Mouse (Mus musculus) heart, adult 18-20 months (tissue): Measurements from ENCODE around the gene Zhx3. TPM values are rescaled to one million over a fixed set of nuclear protein-coding genes. Genes with fewer than 3 reads are reported as not detected.

Experiments
- DNase-seq, 2 experiments: peaks; one replicate each; pipeline ENCODE4 v3.0.0; 2021 to 2022; ENCODE audit warnings: mixed read lengths in 1 of 2
- total RNA-seq, 2 experiments: library from RNA; stranded (reverse); gene quantifications; 2 replicates each; pipeline ENCODE4 v1.2.3; 2021

The Zhx3 gene
- total RNA-seq, 2 experiments from 2014 or later, result 34.5 to 39.3 TPM

- peak; percentile 81 to 91 for DNase-seq
Observed at GRCm38 (mm10) chr2:160883912-160884311, 11.1 kb upstream of the Zhx3 start.

GRCm38 (mm10) chr2:160882436-160882835, 9.6 kb upstream of the Zhx3 start:
- peak; percentile 38 to 48 for DNase-seq

- peak in 1 of 2 experiments; percentile 48 for DNase-seq
Observed at GRCm38 (mm10) chr2:160881462-160882101, 8.8 kb upstream of the Zhx3 start.

GRCm38 (mm10) chr2:160880453-160881195, 7.8 kb upstream of the Zhx3 start, which contains the start of gene Lpin3:
Gene Lpin3 (plus strand): TSS chr2:160880670.
- DNase-seq, result peak; percentile 84 to 91

DNA sequence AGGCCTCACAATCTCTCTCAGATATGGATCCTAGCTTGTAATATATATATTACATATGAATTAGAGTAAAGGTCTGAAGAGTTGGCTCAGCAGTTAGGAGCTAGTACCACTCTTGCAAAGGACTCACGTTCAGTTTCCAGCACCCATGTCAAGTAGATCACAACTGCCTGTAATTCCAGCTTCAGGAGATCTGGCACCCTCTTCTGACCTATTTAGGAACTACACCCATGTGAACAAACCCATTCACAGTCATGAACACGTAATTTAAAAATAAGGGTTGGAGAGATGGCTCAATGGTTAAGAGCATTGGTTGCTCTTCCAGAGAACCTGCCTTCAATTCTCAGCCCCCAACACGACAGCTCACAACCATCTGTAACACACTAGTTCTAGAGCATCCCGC, 3.3 kb upstream of the Zhx3 start:
- no peak for DNase-seq

GRCm38 (mm10) chr2:160874231-160874877, 1.6 kb upstream of the Zhx3 start:
- DNase-seq, result peak in 1 of 2 experiments; percentile 67

- DNase-seq, result peak; percentile 78 to 83
Observed at GRCm38 (mm10) chr2:160872395-160872794, 403 bp downstream of the Zhx3 start.

GRCm38 (mm10) chr2:160871310-160871709, 1.5 kb downstream of the Zhx3 start:
- no peak for DNase-seq

GRCm38 (mm10) chr2:160869446-160869845, 3.4 kb downstream of the Zhx3 start:
- DNase-seq, result no peak

DNA sequence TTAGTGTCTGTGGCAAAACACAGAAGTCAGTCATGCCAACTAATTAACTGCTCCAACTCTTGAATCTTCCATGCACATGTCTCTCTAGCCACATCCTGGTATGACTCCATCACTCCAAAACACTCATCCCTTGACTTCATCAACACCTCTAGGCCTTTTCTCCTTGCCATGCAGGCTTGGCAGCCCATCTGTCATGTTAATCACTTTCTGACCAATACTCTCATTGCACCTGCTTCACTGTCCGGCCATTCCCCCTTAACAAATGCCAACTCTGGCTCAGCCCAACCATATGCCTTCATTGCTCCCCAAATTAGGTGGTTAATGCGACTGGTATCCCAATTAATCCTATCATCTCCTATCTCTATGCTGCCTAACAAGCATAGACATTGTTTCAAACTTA, 7.5 kb downstream of the Zhx3 start:
- no peak for DNase-seq

GRCm38 (mm10) chr2:160864112-160864511, 8.7 kb downstream of the Zhx3 start:
- DNase-seq, result no peak

DNA sequence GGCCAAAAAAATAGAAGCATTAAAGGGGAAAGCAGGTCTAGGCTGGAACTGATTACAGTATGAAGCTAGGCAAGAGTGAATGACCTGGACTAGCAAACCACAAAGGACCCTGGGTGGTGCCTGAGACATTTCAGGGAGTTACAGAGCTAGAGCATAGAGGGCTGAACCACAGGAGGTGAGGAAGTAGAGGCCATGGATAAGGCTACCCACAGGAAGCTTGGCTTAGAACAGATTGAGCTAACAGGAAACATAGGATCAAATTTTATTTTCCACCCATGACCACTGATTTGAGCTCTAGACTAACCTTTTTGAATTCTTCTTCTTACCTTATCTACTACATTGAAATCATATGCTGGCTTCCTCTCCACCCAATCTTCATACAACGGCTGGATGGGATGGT, 12.4 kb downstream of the Zhx3 start:
- DNase-seq, result no peak

GRCm38 (mm10) chr2:160856359-160857102, 16.3 kb downstream of the Zhx3 start:
- DNase-seq, result no peak

DNA sequence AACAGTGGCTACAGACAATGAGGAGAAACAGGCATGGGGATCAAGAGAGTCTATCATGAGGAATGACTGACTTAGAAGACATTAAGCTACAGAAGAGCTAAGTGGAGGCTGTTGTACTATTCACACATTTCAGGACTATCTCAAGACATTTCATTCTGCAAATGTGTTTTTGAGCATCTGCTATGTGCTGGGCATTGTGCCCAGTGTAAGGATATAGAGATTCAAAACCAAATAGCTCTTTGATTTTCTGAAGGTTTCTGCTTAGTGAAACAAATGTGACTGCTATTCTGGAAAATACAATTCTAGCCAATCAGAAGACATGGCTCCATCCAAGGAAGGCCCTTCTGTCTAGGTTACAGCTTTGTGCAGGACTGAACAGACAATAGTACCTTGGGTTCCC, 18.1 kb downstream of the Zhx3 start:
- DNase-seq, result no peak

DNA sequence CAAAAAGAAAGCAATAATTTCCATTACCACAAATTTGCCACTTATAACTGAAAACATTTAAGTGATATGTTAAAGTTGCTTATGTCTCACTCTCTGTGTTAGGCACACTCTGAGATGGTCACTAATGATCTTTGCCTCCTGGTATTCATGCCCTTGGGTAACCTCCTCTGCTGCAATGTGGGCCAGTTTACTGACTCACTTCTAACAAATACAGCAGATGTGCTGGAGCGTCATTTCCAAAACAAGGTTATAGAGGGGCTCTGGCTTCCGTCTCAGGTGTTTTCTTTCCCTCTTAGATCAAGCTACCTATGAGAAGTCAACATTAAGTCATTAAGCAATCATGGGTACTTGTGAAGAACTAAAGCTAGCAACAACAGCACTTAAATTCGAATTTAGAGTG, 22.4 kb downstream of the Zhx3 start:
- no peak for DNase-seq

DNA sequence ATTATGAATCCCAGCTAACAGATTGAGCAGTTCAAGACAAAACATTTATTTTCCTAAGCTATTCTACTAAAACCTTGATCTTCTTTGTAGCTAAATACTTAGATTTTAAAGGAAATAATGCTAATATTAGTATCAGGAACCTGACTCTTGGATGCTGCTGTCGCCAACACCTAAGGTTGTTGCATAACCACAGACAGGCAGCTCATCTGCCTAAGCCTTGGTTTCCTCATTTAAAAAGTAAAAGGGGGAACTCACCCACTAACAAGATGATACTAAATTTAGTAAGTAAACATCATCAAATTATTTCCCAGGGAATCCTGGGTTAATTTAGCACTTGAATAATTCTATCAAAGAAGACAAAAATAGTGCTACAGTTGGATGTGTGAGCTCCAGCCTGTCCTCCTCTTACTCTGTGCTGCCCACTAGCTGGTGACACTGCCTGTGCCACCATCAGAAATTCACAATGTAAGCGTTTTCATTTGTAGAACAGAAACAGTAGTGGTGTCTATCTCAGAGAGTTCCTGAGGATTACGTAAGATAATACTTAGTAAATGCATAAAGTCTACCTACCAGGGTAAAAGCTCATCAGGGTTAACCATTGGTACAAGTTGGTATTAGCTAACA, 23.1 kb downstream of the Zhx3 start:
- DNase-seq, result no peak

DNA sequence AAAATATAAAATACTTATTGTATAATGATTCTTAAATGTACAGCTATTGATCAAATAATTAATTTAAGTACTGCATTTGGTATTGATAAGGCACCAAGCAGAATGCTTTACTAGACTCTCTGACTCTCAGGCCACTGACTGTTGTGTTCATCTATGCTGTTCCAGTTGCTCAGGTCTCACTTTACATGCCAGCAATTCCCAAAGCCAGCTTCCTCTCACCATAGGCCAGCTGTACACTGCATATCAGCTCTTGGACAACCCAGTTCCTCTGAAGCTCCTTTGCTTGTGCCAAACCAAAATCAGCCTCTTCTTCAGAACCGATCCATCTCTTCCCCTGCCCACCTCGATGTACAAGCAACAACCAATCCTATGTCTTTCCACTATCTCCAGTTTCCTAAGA, 24.6 kb downstream of the Zhx3 start:
- peak; percentile 38 to 42 for DNase-seq

DNA sequence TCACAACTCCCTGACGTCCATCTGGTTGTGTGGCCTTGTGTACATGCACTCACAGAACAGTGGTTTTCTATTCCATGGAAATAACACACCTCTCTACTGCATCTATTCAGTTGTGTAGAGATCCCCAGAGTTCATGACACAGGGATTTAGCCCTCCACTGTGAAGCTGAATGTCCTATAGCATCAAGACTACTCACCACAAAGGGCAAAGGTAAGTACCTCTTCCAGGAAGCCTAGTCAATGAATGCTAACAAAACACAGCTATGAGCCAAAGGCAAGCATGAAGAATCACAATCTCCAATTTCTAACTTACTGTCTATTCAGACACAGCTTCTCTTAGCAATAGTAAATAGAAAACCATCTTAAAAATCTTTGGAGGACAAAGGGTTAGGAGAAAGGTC, 25.1 kb downstream of the Zhx3 start:
- DNase-seq, result no peak

GRCm38 (mm10) chr2:160840838-160841237, 32.0 kb downstream of the Zhx3 start:
- no peak for DNase-seq

- DNase-seq, result no peak
Observed at GRCm38 (mm10) chr2:160810802-160811201, 62.0 kb downstream of the Zhx3 start.

DNA sequence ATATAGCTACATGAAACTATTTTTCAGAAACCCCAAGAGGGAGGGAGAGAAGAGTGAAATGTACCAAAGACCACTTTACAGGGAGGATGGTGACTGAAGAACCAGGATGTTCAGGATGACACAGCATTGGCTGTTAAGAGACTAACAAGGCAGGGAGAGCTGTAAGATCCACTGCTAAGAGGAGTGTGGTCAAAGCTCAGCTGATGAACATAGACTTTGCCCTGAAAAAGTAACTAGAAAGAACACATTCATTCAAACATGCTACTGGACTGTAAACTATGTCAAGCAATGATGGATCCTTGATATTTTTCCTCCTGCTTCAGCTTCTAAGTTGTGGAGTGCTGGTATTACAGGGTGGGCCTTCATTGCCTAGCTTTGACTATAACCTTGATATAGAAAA, 62.4 kb downstream of the Zhx3 start:
- no peak for DNase-seq

GRCm38 (mm10) chr2:160806091-160806521, 66.7 kb downstream of the Zhx3 start:
- DNase-seq, result peak; percentile 88 to 90
